Mouse (Mus musculus) layer of hippocampus, postnatal 25 days (tissue): Measurements from ENCODE around the gene Lrrc26. TPM values are rescaled to one million over a fixed set of nuclear protein-coding genes. Genes with fewer than 3 reads are reported as not detected.
A peak's percentile ranks its signal among the peaks of the same experiment; 100 is the strongest.

Source experiments
- DNase-seq, 2 experiments: peaks; one replicate each; pipeline ENCODE4 v3.0.0; 2022; ENCODE audit warnings: mixed read lengths in 2 of 2, low spot score in 1 of 2; ENCODE audit errors: extremely low spot score in 1 of 2
- total RNA-seq, 2 experiments: library from RNA; stranded (reverse); gene quantifications; 2 replicates each; pipeline ENCODE4 v1.2.3; 2021

The Lrrc26 gene
- total RNA-seq, 2 experiments from 2014 or later = not detected

DNA sequence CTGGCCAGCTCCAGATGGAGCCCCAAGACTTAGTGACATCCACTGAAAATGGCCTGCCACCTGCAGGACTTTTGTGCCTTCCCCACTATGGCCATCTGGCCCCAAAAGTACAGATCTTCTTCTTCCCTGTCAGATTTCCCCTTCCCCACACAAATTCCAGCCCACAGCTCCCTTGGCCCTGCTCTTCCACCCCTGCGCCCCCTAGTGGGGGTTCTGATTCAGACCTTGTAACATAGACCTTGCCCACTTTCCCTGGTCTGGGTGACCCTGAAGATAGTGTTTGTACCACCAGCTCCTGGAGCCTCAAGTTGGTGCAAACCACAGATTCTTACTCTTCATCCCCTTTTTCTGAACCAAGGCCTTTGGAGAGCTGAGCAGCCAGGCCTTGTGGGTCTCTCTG, 3.1 kb downstream of the Lrrc26 start:
- DNase-seq = peak; percentile 72 to 89

DNA sequence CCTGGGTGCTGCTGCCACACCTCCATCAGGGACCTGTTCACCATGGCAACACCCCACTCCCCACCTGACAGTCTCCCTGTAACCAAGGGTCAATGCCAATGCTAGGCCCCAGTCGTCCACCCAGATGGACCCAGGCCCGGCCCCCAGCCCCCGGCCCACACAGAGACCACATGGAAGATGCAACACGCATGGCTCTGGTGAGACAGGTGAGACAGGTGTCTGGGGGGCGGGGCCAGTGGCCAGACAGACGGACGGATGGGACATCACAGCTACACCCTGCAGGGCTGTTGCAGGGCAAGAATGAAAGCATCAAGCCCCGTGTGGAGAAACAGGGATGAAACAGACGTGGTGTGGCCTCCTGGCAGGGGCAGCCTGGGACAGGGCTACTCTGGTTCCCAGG, 4.0 kb downstream of the Lrrc26 start:
- DNase-seq = no peak

DNA sequence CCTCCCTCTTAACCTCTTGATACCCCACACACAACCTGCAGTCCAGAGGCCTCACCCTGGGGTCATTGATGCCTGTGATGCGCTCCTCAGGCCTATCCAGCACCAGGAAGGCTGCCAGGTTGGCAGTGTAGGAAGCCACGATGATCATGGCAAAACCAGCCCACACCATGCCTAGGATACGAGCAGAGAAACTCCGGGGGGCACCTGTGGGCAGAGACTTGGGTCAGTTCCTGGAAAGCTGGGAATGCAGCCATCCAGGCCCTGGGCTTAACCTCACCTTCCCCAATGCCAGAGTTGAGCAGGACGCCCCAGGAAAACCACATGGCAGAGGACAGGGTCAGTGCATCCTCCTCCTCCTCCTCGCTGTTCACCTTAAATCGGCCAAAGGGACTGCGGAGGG, 7.4 kb downstream of the Lrrc26 start:
- no peak for DNase-seq

DNA sequence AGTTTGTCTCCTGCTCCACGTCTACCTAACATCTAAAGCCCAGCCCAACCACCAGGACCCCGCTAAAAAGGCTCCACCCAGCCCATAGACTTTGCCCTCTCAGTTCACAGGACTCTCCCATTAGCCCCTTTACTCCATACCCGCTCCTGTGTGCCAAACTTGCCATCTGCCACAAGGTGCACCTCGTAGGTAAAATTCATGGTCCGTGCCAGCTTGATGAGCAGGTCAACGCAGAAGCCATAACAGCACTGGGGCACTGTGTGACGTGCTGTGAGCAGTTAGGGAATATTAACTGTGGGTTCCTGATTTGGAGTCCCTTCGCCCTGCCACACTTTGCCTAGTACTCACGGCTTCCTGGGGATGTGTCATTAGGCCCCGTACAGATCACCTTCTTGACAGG, 8.3 kb downstream of the Lrrc26 start:
- no peak for DNase-seq

DNA sequence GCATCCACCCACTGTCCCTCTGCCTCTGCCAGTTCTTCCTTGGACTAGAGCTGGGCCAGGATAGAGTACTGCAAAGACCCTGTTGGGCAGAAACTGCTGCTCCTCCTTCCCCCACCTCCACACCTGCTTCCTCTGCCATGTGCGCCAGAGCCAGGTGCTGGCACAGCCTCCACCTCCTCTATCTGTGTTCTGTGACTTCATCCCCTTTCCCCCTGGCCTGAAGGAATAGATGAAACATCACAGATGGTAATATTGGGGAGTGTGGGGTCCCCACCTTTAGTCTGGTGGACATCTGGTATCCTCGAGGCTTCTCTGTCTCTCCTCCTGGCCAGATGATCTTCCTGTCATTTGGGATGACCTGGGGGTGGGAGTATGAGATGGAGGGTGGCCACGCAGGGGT, 13.7 kb downstream of the Lrrc26 start:
- DNase-seq = no peak

DNA sequence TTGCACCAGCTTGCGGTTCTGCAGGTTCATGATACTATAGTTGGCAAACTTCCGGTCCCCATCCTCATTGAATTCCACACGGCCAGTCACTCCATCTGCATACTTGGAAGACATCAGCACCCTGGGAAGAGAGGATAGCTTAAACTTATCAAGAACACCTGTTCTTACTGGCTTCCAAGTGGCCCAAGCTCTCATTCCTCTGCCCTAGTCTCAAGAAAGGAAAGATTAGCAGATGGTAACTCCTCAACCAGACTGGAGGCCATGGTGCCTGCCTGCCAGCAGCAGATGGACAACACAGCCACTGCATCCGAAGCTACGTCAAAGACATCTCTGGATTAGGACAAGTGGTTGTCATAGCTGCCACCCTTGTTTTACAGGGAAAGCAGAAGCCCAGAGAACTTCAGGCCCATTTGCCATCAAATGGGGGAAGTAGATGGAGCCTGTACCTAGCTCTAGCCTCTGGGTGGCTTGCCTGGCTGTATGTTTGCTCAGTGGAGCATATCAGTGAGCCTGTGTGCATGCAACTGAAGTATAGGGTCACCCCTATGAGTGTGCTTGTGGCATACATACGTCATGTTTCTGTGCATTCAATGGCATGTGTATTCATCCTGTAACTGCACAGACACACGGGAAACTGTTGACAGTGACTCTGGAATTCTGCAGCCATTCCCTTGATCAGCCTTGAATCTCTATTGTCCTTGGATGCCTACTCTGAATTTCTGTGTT, 14.4 kb downstream of the Lrrc26 start:
- DNase-seq = no peak

DNA sequence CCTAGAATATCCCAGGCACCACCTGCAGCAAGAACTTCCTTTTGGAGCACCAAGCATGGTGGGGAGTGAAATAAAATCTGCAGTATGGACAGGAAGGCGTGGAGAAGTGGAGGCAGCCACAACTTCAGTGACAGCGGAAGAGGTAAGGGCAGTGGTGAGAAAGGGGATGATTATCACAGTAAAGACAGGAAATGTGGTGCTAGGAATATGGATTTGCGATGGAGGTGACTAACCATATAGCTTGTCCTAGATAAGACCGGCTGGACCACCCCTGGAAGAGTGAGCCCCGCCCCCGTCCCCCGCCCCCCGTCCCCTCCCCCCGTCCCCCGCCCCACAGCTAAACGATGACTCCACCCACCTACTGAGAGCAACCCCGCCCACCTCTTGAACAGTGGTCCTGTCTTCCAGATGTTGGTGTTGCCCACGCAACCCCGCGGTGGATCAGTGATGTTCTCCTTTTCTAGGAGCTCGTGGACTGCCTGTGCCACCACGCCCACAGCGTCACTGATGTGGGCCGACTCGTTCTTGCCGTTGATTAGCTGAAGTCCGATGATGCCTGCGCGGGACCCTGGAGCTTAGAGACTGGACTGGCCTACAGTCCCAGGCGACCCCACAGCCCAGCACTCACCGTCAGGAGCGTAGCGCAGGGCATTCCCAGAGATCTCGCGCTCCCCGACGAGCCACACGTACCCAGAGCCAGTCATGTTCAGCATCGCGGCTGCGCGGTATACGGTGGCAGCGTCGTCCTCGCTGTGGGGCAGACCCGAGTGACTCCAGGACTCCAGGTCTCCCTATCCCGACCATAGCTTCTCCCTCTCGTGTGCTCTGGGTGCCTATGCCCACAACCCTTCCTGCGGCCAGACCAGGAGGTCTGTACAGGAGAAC, 15.2 kb downstream of the Lrrc26 start:
- no peak for DNase-seq

DNA sequence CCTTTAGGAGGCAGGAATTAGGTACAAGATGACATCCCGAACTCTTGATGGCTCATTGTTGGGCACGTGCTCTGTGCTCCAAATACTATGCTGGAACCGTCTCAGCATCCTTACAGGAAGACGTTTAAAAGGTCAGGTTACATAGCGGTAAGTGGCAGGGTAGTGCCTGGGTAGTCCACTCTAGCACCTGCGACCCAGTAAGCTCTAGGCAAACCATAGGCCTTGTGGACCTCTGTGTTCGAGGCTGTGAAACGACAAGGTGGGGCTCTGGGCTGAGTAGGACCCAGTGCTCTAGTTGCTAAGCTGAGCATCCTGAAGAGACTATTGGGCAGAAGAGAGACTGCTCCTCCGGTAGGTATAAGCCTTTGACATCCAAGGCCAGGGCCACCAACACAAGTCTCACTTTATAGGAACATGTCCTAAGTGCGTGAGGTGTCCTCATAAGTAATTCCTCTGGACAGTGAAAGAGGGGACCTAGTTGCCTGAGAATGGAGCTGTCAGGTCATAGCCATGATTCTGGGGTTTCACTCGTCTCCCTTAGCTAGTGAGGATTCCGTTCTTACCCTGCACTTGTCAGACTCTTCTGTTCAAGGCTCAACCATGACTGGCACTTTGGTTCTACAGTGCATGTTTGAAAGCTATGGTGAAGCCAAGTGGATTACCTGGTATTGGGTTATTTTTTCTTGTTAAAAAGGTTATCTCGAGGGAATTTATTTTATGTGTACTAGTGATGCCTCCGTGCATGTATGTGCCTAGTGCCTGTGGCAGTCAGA, 16.1 kb downstream of the Lrrc26 start:
- DNase-seq = no peak

DNA sequence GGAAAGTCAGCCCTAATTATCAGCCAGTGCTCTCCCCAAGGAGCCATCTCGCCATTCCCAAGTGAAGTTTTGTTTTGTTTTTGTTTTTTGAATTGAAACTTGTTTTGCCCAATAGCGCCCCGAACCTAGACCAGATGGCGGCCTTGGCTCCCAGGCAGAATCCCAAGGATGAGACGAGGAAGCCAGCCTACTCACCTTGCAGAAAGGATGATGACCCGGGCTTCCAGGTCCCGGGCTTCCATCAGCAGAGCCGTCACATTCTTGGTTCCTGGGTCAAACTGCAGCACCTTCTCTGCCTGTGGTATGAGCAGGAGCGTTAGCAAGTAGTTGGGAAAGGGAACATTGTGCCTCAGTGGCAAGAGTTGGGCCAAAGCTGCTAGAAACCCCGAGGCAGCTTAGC, 20.5 kb downstream of the Lrrc26 start:
- no peak for DNase-seq

DNA sequence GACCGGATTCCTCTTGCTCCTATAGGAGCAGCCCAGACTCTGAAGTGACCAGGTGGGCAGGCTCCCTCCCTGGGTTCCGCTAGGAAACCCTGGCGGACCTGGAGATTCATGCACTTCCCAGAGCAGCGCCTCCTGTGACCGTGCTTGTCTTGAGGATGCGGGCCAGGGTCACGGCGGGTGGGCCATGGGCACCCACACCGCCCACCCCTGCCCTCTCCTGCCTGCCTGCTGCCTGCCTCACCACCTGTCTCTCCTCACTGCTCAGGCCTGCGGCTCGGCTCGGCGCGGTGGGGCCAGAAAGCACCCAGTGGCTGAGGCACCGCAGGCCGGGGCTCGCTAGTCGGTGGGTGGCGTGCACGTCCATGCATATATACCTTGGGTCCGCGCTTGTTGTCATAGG, 21.3 kb downstream of the Lrrc26 start:
- no peak for DNase-seq

DNA sequence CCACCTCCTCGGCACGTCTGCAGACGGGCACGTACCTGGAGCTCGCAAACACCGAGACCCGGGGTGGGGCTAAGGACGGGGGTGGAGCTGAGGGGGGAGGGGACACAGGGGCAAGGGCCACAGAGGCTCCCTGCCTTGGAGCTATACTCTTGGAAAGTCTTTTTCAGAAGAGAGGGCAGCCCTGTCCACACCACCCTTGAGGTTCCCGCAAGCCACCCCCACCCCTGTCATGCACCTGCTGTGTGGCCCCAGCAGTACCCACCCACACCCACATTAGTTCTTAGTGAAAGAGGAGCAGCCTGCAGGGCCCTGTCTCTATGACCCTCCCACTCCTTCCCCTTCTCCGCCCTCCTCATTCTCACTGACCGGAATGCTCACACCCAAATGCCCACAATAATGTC, 21.8 kb downstream of the Lrrc26 start:
- no peak for DNase-seq

DNA sequence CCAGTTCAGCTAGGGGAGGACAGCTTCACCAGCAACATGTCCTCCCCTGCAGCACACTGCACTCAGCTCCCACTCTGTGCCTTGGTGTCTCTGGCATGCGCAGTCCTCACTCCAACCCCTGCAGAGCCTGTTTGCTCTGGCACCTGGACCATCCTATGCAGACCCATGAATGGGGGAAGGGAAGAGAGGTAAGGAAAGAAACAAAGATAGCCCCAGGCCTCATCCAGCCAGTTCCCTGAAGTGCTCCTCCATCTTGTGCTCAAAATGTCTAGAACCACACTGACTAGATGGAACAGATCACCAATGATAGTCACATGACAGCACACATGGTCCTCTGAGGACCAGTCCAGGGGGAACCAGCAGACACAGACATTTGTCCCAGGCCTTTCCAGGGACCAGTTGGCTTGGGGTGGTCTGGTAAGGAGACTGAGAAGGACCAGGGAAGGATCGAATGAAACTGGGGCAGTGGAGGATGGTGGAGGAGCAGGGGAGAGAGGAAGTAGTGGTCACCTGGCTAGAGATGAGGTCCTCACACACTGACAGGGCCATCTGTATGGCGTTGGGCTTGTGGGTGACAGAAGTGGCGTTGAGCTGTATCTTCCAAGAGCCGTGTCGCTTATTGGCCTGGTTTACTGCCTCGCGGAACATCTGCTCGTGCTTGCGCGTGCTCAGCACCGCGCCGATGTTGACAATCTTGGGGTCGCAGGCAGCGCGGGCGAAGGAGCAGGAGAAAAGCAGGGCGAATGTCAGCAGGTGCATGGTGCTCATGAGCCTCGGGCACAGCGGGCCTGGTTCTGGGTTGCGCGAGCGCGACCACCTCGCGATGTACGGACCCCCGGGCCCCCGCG, 28.6 kb downstream of the Lrrc26 start:
- no peak for DNase-seq

DNA sequence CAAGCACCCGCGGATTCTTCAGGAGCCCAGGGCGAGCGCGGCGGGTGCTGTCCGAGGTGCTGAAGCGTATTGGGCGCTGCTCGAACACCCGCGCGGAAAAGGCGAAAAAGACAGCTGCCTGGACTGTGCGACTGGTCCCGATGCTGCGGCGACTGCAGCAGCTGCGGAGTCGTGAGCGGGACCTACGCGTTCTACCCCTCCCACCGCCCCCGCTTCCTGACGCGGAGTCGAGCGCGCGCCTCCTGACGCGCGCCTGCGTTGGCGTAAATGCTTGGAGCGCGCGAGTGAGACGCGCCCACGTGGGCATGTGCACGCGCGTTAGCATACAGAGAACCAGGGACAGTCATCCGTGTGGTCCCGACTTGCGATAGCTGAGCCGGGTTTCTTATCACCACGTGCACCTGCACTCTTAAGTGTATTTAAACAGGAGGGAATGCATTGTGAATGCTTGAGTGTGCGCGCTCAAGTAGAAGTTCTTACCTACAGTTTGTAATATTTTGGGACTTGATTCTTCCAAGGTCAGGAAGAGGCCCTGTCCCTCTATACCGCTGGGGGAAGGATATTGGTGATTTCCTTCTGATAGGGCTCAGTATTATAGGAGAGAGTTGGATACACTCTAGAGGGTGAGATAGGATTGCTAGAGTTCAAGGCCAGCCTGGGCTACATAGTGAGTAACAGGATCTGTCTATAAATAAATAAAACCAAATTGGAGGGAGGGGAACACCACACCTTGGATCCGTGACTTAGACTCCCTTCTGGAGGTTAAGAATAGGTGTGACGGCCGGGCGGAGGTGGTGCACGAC, 29.5 kb downstream of the Lrrc26 start, which contains the start of gene Grin1:
Gene Grin1 (minus strand): TSS at position 217 of the 803 bp plus-strand sequence.
- peak; percentile 76 to 81 for DNase-seq

DNA sequence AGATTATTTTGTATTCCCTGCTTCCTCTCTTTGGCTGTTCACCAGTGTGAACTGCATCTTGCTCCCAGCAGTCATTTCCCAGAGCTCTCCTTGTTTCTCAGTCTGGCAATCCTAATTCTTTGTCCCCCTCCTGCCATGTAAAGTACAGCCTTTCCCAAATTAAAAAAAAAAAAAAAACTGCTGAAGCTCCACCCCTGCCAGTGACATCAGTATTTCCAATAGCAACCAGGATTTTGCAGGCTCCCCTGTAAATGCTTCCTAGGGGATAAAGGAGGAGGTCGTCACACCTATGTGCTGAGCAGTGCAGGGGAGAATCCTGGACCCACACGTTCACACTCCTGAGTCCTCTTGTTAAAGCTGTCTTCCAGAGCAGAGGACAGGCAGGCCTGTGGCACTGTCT, 30.4 kb downstream of the Lrrc26 start:
- DNase-seq = no peak

DNA sequence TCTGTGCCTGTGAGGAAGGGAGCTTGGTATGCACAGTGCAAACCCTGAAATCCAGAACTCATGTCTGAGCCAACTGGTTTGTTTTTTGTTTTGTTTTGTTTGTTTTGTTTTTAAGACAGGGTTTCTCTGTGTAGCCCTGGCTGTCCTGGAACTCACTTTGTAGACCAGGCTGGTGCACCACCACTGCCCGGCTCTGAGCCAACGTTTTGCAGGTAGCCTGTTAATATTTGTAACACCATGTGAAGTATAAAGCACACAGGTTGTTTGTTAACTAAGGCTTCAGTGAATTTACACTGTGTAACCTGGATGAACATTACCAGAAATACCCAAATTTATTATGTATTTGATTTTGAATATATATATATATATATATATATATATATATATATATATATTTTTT, 36.3 kb downstream of the Lrrc26 start:
- no peak for DNase-seq

DNA sequence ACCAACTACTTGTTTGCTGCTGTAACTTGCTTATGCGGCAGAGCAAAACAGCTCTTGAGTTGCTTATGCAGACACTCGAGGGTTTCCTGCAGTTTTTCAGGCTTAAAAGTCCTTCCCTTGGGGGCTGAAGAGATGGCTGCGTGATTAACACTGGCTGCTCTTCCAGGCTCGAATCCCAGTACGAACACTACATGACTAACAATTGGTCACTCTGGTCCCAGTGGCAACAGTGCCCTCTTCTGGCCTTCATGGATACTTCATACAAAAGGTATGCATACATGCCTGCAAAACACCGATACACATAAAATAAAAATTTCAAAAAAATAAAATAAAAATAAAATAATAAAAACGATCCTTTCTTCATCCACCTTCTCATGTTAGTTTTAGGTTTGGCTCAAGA, 38.7 kb downstream of the Lrrc26 start:
- DNase-seq = no peak

DNA sequence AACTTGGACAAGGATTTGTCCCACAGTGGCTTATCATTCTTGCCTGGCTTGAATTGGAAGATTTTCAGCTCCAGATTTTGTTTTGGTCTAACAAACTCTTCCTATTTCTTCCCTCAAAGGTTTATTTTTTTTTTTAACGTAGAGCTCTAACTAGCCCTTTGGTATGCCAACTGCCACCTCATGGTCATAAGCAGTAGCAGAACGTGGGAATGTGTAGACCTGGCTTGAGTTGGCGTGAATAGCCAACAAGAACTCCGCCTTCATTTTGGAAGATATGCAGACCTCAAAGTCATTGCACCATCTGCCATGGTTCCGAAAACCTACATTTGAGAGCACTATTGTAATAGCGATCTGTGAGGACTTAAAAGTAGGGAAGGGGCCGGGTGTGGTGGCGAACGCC, 41.8 kb downstream of the Lrrc26 start:
- DNase-seq = no peak

DNA sequence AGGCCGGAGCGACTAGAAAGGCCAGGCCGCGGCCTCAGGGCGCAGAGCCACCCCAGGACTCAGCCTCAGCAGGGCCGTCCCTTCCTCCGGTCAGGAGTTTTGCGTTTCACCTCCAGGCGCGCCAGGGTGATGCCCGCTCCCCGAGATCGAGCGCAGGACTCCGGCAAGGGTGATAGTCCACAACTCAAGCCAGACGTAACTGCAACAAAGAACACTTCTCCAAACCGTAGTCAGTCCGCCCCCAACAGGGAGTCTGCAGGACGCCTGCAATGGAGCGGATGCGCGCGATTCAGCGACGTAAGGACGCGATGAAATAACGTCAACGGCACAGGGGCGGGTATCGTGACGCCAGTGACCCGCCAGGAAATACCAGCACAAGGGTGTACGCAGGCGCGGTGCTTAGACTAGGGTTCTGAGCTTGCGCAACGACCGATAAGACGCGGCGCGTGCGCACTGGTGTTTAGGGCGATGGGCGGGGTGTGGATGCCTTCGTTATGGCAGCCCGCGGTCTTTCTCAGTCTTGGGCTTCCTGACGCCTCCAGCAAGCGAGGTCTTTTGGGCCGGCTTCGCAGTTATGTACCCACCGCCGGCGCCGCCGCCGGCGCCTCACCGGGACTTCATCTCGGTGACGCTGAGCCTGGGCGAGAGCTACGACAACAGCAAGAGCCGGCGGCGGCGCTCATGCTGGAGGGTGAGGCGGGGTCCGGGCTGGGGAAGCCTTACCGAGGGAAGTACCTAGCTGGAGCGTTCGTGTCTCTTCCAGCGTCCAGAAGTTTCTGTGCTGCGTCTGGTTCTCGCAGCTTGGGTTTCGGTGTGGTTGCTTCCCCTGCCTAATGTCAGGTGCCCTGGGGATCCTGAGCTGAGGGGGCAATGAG, 42.8 kb downstream of the Lrrc26 start, which contains the start of gene Man1b1:
Gene Man1b1 (plus strand): TSS at position 53 of the 875 bp plus-strand sequence.
- DNase-seq = peak; percentile 98 to 99
